Mouse (Mus musculus) ES-Bruce4 (cell line): ENCODE measurements at regions not wholly inside any gene's neighbourhood (a gene's known extent, or its start where the extent isn't known, plus 50 kb on each side); places are given as distances from the start of the nearest gene placed in this dataset.

Experiments used
- CTCF ChIP-seq: IDR thresholded peaks from one replicate; pipeline ENCODE4 v1.8.1; 2011; ENCODE audit warnings: low read depth, low read length
- POLR2A ChIP-seq: IDR thresholded peaks from one replicate; pipeline ENCODE4 v1.8.1; 2011; ENCODE audit warnings: low read length; ENCODE audit not compliant: insufficient read depth

DNA sequence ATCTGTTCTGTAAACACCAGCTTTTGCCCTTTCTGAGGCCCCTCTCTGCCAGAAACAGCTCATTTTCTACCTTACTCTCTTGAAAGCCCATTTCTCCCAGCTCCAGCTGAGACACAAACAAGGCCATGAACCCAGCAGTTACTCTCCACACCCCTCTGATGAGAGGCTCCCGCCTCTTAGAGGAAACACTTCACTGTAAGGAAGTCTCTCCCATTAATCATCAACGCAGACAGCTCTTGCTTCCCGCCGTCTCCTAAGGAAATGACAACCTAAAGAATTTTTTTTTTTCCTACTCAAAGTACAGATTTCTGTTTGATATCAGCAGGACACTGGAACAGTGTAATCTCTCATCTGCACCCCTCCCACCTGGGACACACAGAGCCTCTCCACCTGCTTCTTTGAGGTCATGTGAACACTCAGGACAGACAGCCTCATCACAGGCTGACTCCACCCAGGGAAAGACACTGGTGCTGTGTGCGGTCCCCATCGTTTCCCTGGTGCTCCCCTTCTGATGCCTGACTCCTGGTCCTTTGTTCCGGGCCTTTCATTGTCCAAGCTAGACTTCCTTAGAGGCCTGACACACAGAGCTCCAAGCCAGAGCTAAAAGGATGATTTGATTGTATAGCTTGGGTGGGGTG lies 106.0 kb upstream of the Pmepa1 start:
- TF ChIP-seq CTCF (no peak), POLR2A (no peak)
